Mouse (Mus musculus) ES-Bruce4 (cell line): ENCODE results near the gene Map4.

ENCODE experiments used
- CTCF ChIP-seq: IDR thresholded peaks from one replicate; pipeline ENCODE4 v1.8.1; 2011; ENCODE audit warnings: low read depth, low read length
- EP300 ChIP-seq: IDR thresholded peaks from 2 replicates; pipeline ENCODE4 v1.6.1; 2011; ENCODE audit warnings: low read depth, low read length; ENCODE audit not compliant: insufficient read depth
- POLR2A ChIP-seq: IDR thresholded peaks from one replicate; pipeline ENCODE4 v1.8.1; 2011; ENCODE audit warnings: low read length; ENCODE audit not compliant: insufficient read depth

- TF ChIP-seq EP300, result no peak
- TF ChIP-seq CTCF, result no peak
- no peak for TF ChIP-seq POLR2A
Observed at GRCm38 (mm10) chr9:110068745-110069144, 137.5 kb downstream of the Map4 start.
